Mouse (Mus musculus) kidney, adult 9 months (tissue): ENCODE measurements around the gene Tbc1d24.
A peak's percentile ranks its signal among the peaks of the same experiment; 100 is the strongest.

ENCODE experiments used
- DNase-seq: peaks from one replicate; pipeline ENCODE4 v3.0.0; 2022

The Tbc1d24 gene

DNA sequence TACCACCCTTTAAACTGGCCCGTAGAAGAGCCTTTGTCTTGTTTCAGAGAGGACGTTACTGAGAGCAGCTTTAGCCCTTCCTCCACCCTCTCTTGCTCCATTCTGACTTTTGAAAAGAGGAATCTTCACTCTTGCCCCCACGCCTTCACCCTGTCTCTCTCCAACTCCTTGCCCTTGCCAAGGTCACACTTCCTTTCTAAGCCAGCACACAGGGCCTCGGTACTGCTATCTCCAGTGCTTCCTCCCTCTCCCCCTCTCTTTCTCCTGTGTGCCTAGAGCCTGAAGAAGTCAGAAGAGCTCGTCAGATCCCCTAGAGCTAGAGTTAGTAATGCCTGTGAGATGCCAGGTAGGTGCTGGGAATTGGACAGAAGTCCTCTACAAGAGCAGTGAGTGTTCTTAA lies 34.6 kb downstream of the Tbc1d24 start:
- DNase-seq: no peak

DNA sequence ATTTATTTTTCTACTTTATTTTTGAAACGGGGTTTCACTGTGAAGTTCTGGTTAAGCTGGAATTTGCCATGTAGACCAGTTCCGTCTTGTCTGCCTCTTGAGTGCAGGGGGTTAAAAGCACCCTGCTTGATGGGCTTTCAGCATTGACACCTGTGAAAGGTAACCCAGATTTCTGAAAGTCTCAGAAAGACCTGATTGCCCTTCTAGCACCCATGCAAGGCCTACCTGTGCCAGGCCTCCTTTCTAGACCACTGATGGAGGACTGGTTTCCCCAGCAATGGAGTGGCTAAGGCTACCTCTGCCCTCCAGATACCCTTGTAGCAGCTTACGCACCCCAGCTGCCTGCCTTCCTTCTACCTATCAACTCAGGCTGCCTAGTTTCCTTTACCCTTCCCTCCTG lies 35.2 kb downstream of the Tbc1d24 start:
- DNase-seq: no peak

DNA sequence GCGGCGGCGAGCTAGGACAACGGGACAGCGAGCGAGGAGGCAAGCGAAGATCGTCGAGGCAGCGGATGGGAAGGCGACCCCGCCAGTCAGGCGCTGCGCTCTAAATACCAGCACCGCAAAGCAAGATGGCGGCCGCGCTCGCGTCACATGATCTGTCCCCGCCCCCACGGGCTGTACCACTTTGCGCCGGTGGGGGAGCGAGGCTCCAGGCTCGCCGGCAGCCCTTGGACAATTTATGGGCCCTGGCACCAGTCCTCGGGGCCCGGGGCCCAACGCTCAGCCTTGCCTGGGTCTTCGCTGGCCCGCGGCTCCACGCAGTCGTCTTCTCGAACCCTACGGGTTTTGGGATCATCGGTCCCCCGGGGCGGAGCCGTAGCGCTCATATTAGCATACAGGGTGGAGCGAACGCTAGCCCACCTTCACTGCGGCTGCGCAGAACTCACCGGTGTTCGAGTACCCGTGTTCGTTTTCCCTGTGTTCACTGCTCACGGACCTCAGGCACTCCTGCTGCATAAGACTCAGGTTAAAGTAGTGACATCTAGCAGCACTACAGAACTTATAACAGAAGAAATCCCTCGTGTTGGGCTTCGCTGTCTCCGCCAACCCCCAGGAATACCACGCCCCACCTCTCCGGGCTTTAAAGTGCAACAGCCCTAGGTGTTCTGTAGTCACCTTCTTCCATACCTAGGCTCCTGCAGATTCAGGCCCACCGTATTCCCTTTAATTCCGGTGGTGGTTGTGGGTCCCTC lies 35.9 kb downstream of the Tbc1d24 start, which contains the start of gene Atp6v0c:
Atp6v0c (minus strand) TSS at position 386 of the 749 bp plus-strand sequence.
- peak; percentile 98 for DNase-seq

DNA sequence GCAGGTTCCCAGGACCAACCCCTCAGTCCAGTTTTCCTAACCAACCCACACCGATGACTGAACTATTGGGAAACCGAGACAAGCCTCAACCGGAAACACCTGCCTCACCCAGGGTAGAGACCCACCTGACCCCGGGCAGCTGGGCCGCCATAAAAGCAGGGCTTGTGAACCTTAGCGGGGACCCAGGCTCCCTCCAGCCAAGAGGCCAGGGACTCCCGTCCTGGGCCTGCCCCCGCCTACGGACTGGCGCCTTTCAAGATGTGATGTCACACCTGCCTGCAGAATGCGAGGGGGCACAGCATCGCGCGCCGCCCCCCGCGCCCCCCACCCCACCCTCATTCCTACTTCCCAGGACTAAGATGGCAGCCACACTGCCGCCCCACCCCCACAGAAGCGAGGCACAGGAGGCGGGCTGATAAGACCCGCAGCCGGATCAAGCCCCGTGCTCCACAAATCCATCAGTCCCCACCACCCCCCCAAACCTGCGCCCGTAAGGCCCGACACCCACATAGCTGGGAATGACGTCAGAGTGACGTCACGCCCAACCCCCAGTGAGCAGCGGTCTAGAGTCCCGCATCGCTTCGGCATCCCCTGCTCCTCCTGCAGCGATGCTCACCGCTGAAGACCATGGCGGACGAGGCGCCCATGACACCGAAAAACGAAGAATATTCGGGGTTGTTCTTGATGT lies 36.6 kb downstream of the Tbc1d24 start:
- DNase-seq: peak; percentile 58

DNA sequence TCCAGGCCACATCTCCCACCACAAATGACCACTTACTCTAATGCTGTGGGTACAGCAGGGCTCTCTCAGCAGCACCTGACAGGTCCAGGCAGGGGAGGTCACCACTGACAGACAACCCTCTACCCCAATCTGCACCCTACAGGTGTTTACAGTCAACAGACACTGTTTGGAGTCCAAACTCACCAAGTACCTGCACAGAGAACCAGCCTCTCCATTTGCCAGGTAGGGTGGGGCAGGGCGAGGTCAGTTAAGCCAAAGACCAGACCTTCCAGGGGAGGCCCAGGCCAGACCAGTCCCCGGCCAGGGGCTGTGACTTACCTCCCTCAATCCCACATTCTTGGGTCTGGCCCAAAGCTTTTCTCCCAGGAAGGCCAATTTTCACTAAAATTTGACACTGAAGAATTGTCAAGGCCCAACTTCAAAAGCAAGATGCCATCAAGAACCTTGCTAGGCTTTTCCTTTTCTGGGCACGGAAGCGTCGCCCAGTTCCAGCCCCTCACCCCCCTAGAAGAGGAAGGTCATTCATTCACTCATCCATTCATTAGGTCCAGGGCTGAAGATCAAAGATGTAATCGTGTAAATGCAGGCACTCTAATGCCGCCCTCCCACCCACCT lies 37.4 kb downstream of the Tbc1d24 start:
- DNase-seq: no peak

DNA sequence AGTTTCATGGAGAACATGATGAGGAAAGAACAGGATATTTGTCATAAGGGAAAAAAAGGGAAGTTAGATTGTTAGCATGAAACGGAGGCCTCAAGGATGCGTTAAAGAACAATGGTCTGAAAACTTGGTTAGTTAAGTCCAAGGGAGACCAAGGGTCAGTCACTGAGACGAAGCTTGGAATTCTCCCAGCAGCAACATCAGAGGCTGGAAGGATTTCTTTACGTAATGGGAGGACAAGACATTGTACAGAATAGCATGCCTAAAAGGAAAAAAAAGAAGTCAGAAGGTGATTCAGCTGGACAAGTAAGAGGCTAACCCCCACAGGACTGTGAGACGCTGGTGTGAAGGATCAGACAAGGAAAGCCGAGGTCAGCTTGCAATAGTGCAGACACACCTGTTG lies 38.2 kb downstream of the Tbc1d24 start:
- DNase-seq: peak; percentile 65

DNA sequence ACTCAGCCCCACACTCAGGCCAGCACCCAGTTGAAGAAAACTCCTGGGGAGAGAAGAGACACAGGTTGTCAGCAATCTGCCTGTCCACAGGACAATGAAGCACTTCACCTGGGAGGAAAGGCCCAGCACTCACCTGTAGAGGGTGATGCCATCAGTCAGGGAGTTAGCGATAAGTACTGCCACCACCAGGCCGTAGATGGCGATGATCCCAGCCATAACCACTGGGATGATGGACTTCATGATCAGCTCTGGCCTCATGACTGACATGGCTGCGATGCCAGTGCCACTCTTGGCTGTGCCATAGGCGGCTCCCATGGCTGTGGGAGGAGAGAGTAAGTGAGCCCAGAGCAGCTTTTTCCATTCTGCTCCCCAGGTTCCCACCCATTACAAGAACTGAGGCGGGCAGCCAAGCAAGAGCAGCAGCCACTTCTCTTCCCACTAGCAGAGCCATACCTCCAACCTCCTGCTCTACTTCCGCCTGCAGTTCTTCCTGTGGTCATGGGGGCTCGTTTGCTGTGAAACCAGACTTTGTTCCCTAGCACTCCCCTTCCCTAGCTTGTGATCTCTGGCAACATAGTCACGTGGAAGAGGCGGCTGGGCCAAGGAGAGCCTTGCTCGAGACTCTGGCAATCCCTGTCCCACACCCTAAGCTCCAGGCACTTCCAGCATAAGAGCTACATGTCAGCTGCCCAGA lies 40.6 kb downstream of the Tbc1d24 start:
- DNase-seq: peak; percentile 80

DNA sequence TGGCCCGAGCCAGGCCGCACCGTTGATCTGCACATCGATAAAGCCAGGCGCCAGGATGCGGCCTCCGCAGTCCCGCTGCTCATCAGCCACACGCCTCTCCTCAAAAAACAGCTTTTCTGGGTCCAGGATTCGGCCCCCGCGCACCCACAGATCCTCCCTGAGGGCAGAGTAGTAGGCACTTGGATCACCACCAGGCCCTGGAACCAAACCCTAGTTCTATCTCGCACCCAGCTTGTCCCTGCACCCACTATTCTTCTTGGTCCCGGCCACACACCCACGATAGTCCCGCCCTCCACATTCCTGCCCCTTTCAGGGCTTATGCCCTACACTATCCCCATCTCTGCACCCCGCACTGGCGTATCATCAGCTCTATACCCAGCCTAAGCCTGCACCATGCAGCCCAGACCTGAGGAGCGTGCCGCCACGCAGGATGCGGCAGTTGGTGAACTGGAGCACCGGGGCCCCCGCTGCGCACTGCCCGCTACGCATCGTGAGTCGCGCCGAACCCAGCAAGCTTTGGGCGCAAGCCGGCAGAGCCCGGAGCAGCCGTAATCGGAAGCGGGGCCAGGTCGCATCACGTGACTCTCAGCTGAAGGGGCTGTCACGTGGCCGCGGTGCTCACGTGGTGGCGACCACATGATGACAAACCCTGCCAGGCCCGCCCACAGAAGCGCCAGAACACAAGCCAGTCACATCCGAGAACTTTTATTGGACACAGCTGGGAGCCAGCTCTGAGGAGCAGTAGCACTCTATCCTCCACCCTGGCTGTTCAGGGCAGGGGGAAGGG lies 42.0 kb downstream of the Tbc1d24 start, which contains the start of gene Amdhd2:
Amdhd2 (minus strand) TSS at position 591 of the 787 bp plus-strand sequence.
- DNase-seq: peak; percentile 99

DNA sequence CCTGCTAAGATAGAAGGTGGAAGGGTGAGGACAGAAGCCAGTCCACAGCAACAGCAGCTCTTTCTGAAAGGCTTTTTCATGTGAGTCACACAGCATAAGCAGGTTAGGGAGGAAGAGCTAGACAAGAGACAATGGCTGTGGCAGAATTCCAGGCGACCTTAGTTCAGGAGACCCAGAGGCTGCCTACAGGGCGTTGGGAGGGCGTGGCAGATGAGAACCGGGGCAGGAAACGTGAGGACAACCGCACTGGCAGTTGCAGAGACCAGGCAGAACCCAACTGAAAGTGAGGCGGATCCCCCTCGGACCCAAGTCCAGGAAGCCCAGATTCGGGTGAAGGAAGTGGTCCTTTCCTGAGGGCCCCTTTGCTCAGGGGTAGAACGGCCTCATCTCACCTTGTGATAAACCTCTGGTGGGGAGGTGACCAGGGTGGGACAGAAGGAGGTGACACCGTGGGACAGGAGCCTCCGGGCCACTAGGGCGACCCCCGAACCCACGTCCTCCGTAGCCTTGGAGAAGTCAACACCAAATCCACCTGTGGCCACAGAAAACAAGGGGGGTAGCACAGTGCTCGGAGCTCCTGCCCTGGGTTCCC lies 42.7 kb downstream of the Tbc1d24 start:
- DNase-seq: peak; percentile 93

DNA sequence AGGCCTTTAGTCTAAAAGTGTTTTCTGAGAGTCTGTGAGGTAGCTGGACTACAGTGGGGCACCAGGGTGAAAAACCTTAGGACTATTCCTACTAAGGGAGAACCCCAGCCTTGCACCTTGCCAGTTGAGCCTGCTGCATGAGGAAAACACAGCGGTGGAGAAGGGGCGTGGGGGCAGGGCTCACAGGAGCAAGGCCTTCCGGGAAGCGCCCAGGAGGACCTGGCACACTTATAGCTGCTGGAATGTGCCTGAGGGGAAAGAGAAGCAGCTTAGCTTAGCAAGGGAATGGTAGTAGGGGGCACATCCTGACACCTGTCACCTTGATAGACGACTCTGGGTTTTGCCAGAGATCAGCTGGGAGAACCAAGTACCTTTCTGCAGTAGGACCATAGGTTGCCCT lies 43.9 kb downstream of the Tbc1d24 start:
- DNase-seq: no peak

DNA sequence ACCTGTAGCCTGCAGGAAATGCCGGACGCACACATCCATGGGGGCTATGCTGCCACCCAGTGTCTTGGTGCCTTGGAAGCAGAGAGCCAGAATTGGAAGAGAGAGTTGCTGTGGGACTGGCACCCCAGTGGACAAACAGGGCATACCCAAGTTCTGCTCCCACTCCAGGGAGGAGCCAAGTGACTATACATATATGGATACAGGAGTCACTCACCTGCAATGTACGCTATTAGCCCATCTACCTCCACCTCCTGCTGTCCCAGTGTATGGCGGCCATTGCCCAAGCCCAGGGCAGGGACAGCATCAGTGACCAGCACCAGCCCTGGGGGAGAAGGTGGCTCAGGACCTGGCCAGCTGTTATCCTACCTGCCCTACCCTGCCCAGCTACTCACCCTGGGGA lies 47.8 kb downstream of the Tbc1d24 start:
- no peak for DNase-seq

DNA sequence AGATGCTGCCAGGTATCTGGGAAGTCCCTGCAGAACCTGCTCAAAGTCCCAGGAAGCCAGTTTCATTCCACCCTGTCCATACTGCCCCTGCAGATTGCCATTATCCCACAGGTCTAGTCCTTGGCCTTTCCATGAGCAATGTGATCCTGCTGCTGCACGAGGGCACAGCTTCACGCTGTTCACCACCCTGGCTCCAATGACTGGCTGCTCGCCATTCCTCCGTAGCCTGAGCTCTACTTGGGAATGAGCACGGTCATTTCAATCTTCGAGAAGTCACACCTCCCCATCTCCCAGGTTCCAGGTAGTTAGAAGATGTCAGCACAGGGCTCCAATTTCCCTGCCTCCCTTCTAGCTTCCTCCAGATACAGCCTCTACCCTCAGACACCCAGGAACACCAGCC lies 48.2 kb downstream of the Tbc1d24 start:
- no peak for DNase-seq

DNA sequence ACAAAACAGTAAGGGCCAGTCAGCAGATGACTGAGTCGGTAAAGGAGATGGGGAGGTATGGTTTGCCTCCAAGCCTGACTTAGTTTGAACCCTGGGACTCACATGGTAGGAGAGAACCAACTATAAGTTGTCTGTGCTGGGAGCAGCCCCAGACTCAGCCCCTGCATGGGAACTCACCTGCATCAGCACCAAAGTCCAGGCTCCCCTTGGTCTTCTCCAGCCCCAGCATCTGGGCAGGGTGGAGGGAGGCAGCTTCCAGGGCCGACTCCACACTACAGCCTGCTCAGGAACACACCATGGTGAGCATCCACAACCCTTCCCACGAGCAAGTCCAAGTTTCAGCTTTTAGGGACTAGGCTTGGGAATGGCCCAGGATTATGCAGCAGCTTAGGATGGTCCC lies 49.0 kb downstream of the Tbc1d24 start:
- DNase-seq: no peak

DNA sequence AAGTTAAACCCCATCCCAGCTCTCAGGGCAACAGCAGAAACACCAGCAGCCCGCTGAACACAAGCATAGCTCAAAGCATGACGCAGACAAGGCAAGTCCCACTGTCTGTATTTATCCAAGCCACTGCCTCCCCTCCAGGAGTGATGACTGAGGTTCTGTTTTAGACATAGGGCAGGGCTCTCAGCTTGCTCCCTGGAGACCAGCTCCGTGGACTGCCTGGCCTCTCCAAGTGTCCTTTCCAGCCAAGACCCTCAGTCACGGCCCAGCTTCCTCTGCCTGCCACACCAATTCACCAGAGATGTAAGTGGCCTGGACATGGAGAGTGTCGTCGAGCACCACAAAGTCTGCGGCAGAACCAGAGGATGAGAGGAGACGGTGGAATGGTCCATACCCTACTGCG lies 49.6 kb downstream of the Tbc1d24 start:
- DNase-seq: no peak

DNA sequence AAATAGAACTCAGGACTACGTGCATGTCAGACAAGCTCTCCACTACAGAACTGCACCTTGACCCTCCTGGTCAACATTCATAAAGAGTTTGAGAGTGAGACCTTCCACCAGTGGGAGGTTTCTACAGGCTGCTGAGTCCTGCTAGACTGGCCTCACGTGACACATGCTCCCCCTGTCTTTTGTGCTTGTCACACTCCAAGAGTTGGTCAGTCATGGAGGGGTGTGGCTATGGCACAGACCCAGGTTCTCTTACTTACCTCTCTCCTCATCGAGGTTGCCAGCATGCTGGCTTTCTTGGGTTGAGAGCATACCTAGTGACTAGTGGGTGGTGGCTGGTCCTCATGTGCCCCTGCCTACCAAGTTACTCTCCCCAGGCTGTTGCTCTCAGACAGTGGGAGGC lies 50.9 kb downstream of the Tbc1d24 start:
- peak; percentile 95 for DNase-seq

DNA sequence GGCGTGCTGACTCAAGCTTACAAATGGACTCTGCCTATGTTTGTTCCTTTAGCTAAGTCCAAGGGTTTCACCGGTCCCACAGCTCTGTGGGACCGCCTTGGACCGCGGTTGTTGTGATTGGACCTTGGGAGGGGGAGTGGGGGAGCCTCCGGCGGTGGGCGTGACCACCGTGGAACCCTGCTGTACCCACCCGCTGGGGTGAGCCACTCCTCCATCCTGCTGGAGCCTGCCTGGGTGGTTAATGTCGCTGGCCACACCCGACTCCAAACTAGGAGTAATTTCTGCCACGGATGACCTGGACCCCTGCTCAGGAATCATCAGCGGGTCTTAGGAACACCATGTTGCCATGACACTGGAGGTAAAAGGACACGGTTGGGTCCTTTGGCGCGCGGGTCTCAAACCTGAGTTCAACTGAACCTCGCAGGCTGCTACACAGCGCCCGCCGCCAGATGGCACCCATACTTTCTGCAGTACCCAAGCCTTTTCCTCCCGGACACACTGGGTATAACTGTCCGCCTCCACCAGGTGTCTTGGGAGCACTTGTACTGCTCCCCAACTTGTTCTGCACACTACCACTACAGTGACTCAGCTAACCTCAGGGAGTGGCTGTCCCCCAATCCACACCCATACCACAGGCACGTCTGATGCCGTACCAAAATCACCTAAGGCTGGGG lies 53.3 kb downstream of the Tbc1d24 start:
- DNase-seq: peak; percentile 92

DNA sequence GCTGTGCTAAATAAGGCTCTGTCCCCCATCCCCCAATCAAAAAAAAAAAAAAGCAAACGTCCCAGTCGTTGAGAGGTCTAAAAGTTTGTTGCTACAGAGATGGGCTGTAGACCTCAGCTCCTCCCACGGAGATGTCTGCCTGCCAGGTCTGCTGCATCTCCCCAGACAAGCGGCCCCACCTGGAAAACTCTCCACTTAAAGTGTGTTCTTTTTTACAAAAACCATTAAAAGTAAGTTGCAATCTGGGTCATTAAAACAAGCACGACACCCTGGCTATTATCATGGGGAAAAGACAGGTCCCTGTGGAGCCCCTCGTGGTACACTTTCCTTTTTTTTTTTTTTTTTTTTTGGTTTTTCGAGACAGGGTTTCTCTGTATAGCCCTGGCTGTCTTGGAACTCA lies 54.0 kb downstream of the Tbc1d24 start:
- no peak for DNase-seq

DNA sequence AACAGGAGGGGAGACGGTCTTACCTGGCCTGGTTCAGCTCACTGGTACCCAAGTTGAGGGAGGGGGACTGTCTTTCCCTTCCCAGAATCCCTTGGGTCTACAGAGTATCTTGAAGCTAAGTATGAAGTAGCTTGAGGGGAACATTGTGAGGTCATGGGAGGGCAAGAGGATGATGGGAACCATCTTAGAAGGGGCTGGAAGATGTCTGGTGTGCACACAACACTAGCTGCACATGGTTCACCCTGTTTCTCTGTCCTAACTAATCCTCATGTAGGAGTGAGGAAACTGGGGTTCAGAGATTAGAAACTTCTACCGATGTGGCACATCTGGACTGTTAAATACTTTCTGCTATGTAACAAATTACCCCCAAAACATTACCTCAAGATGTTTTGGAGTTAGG lies 54.5 kb downstream of the Tbc1d24 start, which contains the start of gene Pdpk1:
Pdpk1 (minus strand) TSS at position 101 of the 400 bp plus-strand sequence.
- no peak for DNase-seq

DNA sequence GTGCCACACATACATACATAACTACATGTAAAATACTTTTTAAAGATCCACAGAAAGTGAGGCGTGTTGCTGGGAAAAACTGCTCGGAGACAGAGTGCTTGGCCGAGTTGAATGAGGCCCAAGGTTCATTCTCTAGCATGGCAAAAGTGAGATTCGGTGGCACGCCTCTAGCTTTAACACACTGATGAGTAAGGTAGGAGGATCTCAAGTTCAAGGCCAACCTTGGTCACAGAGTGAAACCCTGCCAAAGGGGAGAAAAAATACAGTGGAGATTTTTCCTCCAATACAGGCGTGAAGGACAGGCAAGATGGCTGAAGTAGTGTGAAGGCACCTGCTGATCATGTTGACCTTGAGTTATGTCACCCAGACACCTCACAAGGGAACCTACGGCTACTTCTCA lies 55.9 kb downstream of the Tbc1d24 start:
- DNase-seq: no peak

DNA sequence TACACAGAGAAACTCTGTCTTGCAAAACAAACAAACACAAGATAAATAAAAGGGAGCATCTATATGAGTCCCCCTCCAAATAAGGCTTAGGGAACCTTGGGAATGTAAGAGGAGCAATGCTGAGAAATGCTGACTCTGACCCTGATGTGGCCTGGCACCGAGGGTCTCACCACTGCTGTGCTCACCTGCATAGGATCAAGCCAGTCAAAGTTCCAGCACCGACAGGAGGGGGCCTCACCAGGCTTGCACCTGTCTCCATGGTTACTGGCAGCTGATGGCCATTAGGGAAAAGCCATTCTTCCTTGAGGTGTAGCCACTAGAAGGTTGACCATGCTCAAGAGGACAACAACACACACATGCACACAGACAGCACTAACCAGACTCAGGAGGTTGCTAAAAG lies 62.5 kb downstream of the Tbc1d24 start:
- DNase-seq: no peak

DNA sequence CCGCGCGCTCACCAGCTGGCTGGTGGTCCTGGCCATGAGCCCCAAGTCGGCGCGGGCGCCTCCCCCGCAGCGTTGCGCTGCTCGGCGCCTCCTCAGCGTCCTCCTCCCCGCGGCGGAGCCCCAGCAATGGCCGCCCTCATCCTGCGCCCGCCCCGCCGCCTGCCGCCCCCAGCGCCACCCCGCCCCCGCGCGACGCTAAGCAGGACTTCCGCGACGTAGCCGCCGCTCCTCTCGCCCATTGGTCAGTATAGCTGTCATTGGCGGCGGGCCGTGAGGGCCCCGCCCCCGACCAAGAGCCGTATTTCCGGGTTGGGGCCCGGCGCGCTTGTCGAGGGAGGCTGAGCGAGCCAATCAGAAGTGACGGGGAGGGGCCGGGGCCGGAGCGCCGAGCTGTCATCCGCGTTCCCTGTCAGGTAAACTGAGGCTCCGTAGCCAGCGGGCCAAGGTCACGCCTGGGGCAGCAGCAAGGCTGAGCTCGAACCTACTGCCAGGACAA lies 63.9 kb downstream of the Tbc1d24 start:
- DNase-seq: peak; percentile 97
